Mouse (Mus musculus) left cerebral cortex, postnatal 36 days (tissue): ENCODE data around the gene Ccdc14. TPM values are rescaled to one million over a fixed set of nuclear protein-coding genes. Genes with fewer than 3 reads are reported as not detected.
A peak's percentile ranks its signal among the peaks of the same experiment; 100 is the strongest.
"Not testable (repeated sequence)": the region's sequence is repeated elsewhere in the genome, so short reads cannot be mapped to it uniquely, and the experiment has no call there.

Experiments used
- DNase-seq, 2 experiments: peaks; one replicate each; pipeline ENCODE4 v3.0.0; 2021 to 2022; ENCODE audit warnings: low spot score in 2 of 2, mixed read lengths in 1 of 2
- intact Hi-C: fragments of 180-260 bp; cut with DNase I; formaldehyde crosslinking; loops from one replicate; pipeline ENCODE4 v1.15.1; 2025
- total RNA-seq, 2 experiments: library from RNA; stranded (reverse); gene quantifications; 2 replicates each; pipeline ENCODE4 v1.2.3; 2021

Ccdc14 gene
- total RNA-seq, 2 experiments from 2014 or later: 2.4 TPM

- intact Hi-C loops: loop anchor here (1.0 to 10.0 kb wide), 5 partner anchors 34 to 506 kb away; no protein-coding TSS in a partner anchor
- DNase-seq: no peak
Observed at GRCm38 (mm10) chr16:34700828-34701216, 10.4 kb downstream of the Ccdc14 start.

GRCm38 (mm10) chr16:34706019-34706418, 15.6 kb downstream of the Ccdc14 start:
- intact Hi-C loops: loop anchor here (10.0 kb wide), 3 partner anchors 361 to 511 kb away; no protein-coding TSS in a partner anchor
- no peak for DNase-seq

GRCm38 (mm10) chr16:34706487-34706946, 16.1 kb downstream of the Ccdc14 start:
- no peak for DNase-seq
- intact Hi-C loops: loop anchor here (10.0 kb wide), 3 partner anchors 362 to 512 kb away; no protein-coding TSS in a partner anchor

GRCm38 (mm10) chr16:34711481-34711880, 21.1 kb downstream of the Ccdc14 start:
- DNase-seq: no peak
- intact Hi-C loops: no loop called here

GRCm38 (mm10) chr16:34725156-34725555, 34.7 kb downstream of the Ccdc14 start:
- intact Hi-C loops: no loop called here
- DNase-seq: no peak

GRCm38 (mm10) chr16:34728610-34729009, 38.2 kb downstream of the Ccdc14 start:
- intact Hi-C loops, DNase-seq: not testable (repeated sequence)

GRCm38 (mm10) chr16:34729371-34729770, 39.0 kb downstream of the Ccdc14 start:
- intact Hi-C loops: no loop called here
- DNase-seq: no peak

GRCm38 (mm10) chr16:34738656-34739233, 48.3 kb downstream of the Ccdc14 start:
- DNase-seq: no peak
- intact Hi-C loops: no loop called here

- intact Hi-C loops: no loop called here
Observed at GRCm38 (mm10) chr16:34742930-34743329, 52.5 kb downstream of the Ccdc14 start.

GRCm38 (mm10) chr16:34745065-34745585, 54.7 kb downstream of the Ccdc14 start, which contains the start of gene Mylk:
Gene Mylk (plus strand): TSS chr16:34745210.
- DNase-seq: peak; percentile 48 to 52
- intact Hi-C loops: no loop called here

More at GRCm38 (mm10) chr16:34742930-34743329, 52.5 kb downstream of the Ccdc14 start:
- no peak for DNase-seq

GRCm38 (mm10) chr16:34748081-34748720, 57.8 kb downstream of the Ccdc14 start:
- DNase-seq: no peak
- intact Hi-C loops: no loop called here

- intact Hi-C loops: no loop called here
Observed at GRCm38 (mm10) chr16:34749536-34749935, 59.1 kb downstream of the Ccdc14 start.

GRCm38 (mm10) chr16:34752026-34752425, 61.6 kb downstream of the Ccdc14 start:
- intact Hi-C loops: no loop called here

More at GRCm38 (mm10) chr16:34749536-34749935, 59.1 kb downstream of the Ccdc14 start:
- no peak for DNase-seq

GRCm38 (mm10) chr16:34752977-34753376, 62.6 kb downstream of the Ccdc14 start:
- intact Hi-C loops: no loop called here
- no peak for DNase-seq

More at GRCm38 (mm10) chr16:34752026-34752425, 61.6 kb downstream of the Ccdc14 start:
- DNase-seq: no peak

GRCm38 (mm10) chr16:34756991-34757390, 66.6 kb downstream of the Ccdc14 start:
- intact Hi-C loops: no loop called here
- DNase-seq: no peak

GRCm38 (mm10) chr16:34758205-34758604, 67.8 kb downstream of the Ccdc14 start:
- intact Hi-C loops: no loop called here
- no peak for DNase-seq

- intact Hi-C loops: no loop called here
- DNase-seq: no peak
Observed at GRCm38 (mm10) chr16:34763959-34764591, 73.7 kb downstream of the Ccdc14 start.

GRCm38 (mm10) chr16:34765666-34766065, 75.2 kb downstream of the Ccdc14 start:
- DNase-seq: no peak
- intact Hi-C loops: no loop called here

- no peak for DNase-seq
- intact Hi-C loops: no loop called here
Observed at GRCm38 (mm10) chr16:34766193-34766592, 75.8 kb downstream of the Ccdc14 start.

- intact Hi-C loops: no loop called here
- no peak for DNase-seq
Observed at GRCm38 (mm10) chr16:34767443-34767842, 77.0 kb downstream of the Ccdc14 start.
